Mouse (Mus musculus) thymus, adult 2 months (tissue): ENCODE data around the gene Vav1.

Source experiments
- CTCF ChIP-seq: fragments of 200-500 bp; IDR thresholded peaks from 2 replicates; pipeline ENCODE4 v1.5.1; 2012; ENCODE audit warnings: mild to moderate bottlenecking, control low read depth, low read length, moderate library complexity, borderline replicate concordance; ENCODE audit not compliant: control insufficient read depth, poor library complexity, insufficient read depth; ENCODE audit errors: extremely low read depth
- POLR2A ChIP-seq: fragments of 200-500 bp; IDR thresholded peaks from 2 replicates; pipeline ENCODE4 v1.6.1; 2012; ENCODE audit warnings: mild to moderate bottlenecking, low read length, control low read depth, moderate library complexity; ENCODE audit not compliant: control insufficient read depth, poor library complexity, insufficient read depth; ENCODE audit errors: extremely low read depth

DNA sequence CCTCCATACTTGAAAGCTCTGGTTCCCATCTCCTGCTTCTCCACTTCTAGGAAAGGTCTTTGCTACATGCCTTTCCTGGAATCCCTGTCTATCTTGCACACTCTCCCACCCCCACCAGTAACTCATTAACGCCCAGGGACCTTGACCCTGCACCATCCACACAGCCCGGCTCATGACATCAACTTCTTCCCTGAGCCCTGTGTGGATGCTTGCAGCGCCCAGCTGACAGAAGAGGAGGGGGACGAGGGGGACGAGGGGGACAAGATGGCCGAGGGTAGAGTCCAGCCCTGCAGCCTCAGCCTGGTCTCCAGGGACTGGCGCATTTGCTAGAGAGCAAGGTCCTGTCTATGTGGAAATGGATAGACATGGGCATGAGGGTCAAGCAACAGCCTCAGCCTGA lies 45.9 kb upstream of the Vav1 start:
- TF ChIP-seq CTCF (no peak), POLR2A (no peak)
